Mouse (Mus musculus) ES-Bruce4 (cell line): ENCODE measurements around the gene Ltbp1.

Source experiments
- CTCF ChIP-seq: IDR thresholded peaks from one replicate; pipeline ENCODE4 v1.8.1; 2011; ENCODE audit warnings: low read depth, low read length
- EP300 ChIP-seq: IDR thresholded peaks from 2 replicates; pipeline ENCODE4 v1.6.1; 2011; ENCODE audit warnings: low read depth, low read length; ENCODE audit not compliant: insufficient read depth
- POLR2A ChIP-seq: IDR thresholded peaks from one replicate; pipeline ENCODE4 v1.8.1; 2011; ENCODE audit warnings: low read length; ENCODE audit not compliant: insufficient read depth

DNA sequence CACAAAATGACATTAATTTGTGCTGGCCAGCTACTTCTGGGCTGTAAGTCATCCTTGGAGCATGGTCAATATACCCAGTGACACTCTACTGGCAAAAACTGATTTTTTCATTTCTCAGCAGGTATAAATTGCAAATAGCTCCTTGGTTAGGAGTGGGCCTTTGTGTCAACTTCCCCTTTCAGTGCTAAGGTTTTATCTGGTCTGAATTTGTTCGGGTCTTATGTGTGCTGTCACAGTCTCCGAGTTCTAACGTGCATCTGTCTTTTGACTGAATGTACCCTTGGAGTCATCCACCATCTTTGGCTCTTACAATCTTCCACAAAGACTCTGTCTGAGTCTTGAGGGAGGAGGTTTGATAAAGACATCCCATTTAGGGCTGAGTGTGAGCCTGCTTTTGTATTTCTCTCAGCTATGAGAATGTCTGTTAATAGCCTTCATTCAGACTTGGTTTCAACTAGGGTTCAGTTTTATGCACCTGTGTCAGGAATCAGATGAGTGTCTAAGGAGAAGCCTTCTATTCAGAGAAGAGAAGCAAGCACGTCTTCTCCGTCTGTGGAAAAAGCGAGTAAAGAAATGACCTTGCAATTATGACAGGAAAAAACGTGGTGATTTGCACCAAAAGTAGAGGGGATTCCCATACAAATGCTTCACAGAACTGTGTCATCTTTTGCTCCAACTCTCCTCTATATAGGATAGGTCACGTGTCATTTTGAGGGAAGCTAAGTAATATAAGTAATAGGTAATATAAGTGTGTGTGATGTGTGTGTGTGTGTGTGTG, 181.6 kb downstream of the Ltbp1 start:
- no peak for TF ChIP-seq CTCF
- no peak for TF ChIP-seq EP300
- no peak for TF ChIP-seq POLR2A
